Mouse (Mus musculus) brain, embryonic 14.5 days (tissue): ENCODE data around the gene Svs6.
"Not testable (repeated sequence)": the region's sequence is repeated elsewhere in the genome, so short reads cannot be mapped to it uniquely, and the experiment has no call there.

Experiments used
- CTCF ChIP-seq: fragments of 200-500 bp; IDR thresholded peaks from 2 replicates; pipeline ENCODE4 v1.5.1; 2012; ENCODE audit warnings: inconsistent platforms, mild to moderate bottlenecking, moderate library complexity, borderline replicate concordance; ENCODE audit not compliant: insufficient read depth, insufficient read length; ENCODE audit errors: extremely low read depth
- POLR2A ChIP-seq: fragments of 200-500 bp; IDR thresholded peaks from 2 replicates; pipeline ENCODE4 v1.6.1; 2012; ENCODE audit warnings: mild to moderate bottlenecking, inconsistent platforms, borderline replicate concordance; ENCODE audit not compliant: poor library complexity, insufficient read depth, insufficient read length, severe bottlenecking; ENCODE audit errors: extremely low read depth

- TF ChIP-seq CTCF, POLR2A: not testable (repeated sequence)
Measured at GRCm38 (mm10) chr2:164316451-164316850, at the start of gene Svs6.
